Mouse (Mus musculus): ENCODE data around the gene Stk40.

Gene Stk40

DNA sequence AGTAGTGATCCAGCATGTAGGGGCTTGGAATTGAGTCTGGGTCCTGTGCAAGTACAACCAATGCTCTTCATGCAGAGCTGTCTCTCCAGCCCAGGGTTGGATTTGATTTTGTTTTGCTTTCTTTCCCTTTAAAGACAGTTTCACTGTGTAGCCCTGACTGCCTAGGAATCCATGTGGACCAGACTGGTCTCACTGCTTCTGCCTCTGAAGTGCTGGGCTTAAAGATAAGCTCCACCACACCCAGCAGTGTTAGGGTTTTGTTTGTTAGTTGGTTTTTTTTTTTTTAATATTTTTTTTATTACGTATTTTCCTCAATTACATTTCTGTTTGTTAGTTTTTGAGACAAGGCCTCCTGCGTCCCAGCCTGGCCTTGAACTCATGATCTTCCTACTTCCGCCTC is 4.4 kb upstream of the Stk40 start:
- no peak for DNase-seq

DNA sequence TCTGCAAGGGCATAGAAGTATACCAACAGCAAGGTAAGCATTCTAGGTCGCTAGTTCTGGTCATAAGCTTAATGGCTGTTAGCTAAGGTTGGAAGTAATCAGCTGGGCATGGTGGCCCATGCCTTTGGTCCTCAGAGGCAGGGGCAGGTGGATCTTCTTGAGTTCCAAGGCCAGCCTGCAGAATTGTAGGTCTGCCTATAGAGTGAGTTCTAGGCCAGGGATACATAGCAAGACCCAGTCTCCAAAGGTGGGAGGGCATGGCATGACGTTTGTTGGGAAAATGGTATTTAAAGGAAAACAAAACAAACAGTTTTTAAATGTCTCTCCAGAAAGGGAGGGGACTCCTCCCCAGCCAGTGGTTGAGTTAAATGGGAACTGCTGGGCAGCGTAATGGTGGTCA is 3.0 kb upstream of the Stk40 start:
- no peak for DNase-seq

DNA sequence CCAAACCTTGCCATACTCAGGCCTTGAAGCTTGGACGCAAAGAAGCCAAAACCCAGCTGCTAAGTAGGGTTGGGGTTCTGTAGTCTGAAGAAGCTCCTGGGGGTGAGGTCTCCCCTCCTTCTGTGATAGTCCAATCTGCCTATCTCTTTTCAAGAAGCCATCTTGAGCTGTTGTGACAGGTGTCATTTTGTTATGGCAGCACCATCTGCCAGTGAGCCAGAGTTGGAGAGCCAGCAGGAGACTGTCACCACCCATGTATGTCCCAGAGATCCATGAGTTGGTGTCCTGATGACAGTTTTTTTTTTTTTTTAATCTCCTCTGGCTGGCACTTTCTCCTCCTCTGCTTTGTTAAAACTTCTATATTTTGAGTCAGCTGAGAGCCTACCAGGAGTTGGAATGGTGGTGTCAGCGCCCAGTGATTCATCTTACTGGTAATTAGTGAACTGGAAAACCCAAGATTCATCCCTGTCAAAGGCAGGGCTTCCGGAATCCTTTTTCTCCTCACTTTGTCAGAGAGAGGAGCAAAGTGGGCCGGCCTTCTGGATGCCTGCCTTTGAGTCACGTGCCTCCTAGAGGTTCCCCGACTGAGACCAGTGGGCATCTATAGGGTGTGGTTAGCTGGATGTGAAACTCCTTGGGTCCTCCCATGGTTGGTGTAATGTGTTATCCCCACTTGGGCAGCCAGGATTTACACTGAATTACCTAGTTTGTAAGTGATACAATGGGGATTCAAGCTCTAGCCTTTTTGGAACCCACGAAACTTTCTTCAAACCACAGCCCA is 1.5 kb upstream of the Stk40 start:
- peak; percentile 45 to 57 for DNase-seq

DNA sequence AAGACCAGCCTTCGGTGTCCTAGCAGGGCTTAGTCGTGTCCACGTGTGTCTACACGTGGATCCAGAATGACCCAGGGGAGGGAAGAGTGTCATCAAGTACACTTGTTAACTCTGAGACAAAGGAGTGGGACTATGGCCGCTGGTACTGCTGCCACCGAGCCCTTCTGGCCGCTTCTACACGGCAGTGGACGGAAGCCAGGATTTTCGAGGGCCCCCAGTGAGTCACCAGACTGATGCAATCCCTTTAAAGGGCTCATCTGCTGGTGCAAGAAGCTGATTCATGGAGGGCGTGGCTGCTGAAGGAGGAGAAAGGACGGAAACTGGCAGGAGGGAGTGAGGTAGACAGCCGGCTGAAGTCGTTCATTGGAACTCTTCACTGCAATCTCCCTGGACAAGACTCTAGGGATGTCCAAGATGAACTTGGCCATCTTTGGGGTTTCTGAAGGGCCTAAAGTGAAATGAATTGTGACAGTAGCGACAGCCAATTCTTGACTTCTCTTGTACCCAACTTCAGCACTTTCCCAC is 638 bp upstream of the Stk40 start:
- DNase-seq: peak; percentile 77 to 87

DNA sequence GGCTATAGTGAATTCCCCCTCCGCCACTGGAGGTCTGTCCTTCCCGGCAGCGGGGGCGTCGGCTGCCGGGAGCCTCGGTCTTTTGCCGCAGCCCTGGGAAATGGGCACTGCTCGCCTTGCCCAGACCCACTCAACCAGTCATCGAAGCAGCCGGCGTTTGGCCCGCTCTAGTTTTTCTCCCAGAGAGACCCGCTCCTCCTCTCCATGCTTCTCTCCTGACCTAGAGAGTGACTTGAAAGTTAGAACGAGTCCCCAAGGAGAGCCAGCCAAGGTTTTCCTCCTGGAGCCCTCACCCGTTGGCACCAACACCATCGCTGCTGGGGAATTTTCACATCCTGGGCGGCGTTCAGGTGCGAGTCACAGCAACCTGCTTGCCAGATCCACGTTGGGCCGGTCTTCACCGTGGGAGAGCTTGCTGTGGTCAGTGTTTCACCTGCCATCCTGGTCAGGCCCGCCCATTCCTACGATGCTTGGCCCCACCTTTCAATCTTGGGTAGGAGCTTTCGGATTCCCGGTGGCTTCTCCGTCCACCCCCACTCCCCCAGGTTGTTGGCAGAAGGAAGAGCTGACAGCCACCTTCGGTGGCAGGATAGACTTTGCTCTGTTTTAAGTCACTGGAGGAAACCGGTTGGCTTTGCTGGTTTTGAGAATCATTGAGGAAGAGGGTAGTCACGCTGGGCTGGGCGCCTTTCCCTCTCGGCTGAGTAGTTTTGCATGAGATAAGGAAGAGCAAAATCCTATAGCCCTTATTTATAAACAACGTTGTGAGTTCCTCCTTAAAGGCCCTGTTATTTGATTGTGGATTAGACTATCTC is 711 bp downstream of the Stk40 start:
- DNase-seq: peak; percentile 57 to 76

DNA sequence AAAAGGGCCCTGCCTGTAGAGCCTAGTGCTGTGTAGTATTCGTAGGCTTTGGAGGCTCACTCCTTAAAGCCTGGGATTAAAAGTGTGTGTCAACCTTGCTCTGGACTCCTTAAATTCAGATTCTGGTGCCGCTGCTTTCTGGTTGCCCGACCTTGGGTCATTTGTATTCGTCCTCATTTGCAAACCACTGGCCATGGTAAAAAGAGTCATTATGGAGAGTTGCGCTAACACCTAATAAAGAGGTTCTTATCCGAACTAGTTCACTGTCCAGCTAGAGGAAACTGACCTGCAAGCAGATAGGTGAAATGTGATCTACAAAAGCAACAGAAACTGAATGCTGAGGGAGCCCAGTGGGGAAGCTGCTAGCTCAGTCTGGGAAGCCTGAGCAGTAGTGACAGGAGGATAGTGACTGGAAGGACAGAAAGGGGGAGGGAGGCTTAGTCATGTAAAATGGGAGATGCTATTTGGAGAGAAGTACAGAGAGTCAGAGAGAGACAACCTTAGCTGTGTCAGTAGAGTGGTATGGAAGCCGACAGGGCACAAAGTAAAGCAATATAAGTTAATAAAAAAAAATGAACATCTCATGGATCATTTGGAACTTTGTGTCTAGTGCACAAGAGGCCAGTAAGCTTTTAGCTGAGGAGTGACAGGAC is 1.5 kb downstream of the Stk40 start:
- no peak for DNase-seq

DNA sequence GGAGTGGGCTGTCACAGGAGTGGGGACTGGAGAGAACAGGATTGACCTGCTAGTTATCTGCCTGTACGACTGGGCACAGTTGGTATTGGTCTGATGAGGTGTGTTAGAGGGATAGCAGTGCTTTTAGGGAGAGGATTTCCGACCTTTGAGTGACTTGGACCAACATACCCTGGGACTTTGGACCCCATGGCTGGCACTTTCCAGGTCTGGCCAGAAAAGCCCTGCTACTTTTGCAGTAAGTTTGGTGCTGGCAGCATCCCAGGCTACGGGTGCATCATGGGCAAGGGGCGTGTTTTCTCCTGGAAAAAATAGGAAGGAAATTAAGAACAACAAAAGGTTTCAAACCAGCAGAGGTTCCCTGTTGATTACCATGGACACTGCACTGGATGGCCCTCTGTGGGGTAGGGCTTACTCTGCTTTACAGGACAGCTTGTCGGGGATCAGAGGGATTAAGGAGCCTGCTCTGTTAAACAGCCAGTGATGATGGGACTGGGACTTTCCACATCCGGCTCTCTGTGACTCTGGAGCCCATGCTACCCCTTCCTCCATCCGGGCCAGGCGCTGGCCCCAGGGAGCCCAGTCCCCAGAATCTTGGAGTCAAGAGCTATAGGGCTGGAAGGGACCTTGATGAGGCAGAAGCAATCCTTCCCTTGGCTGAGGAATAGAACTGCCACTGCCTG is 4.4 kb downstream of the Stk40 start:
- DNase-seq: peak; percentile 59 to 77

DNA sequence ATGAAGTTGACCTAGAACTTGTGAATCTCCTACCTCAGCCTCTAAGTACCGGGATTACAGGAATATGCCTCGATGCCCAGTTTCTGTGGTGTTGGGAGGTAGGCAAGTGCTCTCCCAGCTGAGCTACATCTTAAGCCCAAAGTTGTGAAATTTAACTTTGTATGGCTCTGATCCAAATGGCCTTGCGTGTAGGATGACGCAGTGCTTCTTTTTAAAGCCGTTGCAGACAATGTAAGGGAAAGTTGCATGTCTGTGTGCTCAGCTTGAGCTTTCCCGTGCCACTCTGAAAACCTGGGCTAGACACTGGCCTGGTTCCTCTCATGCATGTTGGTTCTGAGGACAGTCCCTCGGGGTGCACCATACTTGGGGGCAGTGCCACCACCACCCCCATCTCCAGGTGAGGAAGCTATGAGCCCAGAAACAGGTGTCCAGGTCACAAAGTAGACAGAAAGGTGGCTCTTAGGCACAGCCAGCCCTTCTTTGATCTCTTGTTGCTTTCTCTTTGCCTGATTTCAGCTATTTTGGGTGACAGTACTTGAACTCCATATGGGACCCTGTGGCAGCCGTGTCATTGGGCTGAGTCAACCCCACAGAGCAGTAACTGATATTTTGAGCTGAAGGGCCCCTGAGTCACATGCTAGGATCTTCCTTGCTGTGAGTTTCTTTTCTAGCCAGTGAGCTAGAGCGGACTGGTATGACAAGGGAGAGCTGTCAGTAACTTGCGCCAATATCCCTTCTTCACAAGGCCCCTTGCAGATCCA is 6.0 kb downstream of the Stk40 start:
- DNase-seq: no peak

DNA sequence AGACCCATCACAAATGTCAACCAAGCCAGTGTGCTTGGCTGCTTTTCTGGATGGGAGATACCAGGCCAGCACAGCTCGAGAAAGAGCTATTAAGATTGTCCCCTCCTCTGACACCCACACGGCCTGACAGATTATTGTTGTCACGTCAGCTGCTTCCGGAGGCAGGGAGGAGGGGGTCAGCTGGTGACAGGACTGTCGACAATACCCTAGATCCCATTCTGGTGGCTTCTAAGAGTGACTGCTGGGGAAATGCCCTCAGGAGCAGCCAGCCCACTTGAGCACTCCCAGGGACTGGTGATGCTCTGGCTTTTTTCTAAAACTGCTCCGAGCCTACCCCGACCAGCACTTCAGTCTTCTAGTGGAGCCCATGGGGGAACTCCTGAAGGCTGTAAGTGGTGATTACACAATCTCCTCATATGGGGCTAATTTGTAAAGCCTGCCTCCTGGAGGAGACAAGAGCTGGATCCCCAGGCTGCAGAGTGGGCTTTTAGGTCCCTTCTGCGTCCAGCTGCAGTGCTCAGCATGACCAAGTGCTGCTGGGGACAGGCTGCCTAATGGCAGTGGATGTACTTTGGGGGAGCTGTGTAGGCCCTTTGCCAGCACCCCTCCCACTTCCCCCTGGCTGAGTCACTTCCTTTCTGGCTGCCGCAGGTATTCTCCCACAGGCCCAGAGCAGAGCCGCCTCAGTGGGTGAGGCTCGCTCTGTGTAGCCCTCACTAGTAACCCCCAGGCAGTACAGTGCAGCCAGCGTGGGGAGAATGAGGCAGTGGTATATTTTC is 6.8 kb downstream of the Stk40 start:
- DNase-seq: peak; percentile 79 to 87

DNA sequence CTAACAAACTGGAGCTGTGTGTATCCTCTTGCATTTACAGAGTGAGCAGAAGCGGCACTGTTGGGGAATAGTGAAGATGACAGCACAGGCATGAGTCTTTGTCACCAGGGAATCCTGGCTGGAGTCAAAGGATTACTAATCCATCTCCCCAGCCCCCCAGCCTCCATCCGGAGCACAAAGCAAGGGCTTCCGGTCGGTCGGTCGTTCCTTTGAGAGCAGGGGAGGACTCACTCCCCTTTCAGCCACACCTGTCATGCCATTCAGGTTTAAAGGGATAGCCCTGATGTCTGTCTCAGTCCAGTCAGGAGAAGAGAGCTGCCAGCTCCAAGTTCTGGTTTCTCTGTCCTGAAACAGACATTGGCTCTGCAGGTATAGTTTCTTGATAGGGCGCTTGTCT is 7.4 kb downstream of the Stk40 start:
- DNase-seq: peak; percentile 54 to 68

DNA sequence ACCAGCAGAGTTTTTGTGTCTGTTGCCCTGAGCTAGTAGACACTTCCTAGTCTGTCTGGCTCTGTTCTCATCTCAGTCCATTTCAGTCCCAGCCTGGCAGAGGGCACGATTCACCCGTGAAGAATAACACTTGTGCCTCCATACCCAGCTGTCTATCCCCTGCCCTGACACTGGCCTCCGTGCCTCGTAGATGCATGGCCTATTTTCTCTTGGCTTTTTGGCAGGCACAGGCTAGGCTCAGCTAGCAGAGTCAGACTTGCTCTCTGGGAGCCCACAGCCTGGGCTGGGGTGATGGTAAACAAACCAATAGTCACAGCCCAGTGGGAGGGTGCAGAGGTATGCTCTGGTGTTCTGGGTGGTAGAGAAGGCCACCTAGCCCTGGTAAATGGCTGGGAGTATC is 9.5 kb downstream of the Stk40 start:
- no peak for DNase-seq

DNA sequence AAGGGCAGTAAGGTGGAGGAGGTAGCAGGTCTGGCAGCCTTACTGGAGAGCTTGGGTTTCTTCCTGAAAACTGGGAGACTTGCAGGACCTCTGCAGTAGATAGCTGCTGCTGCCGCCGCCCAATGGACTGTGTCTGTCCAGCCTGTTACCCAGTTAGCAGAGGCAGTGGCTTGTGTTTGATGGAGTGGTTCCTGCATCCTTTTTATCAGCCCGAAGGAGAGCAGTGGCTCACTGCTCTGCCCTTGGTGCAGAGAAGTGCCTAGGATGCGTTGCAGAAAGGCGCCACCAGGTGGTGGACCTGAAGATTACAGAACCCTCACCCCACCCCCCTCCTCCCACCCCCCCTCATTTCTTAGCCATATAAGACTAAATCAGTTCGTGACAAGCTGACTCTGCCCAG is 10.2 kb downstream of the Stk40 start:
- peak; percentile 77 to 80 for DNase-seq

DNA sequence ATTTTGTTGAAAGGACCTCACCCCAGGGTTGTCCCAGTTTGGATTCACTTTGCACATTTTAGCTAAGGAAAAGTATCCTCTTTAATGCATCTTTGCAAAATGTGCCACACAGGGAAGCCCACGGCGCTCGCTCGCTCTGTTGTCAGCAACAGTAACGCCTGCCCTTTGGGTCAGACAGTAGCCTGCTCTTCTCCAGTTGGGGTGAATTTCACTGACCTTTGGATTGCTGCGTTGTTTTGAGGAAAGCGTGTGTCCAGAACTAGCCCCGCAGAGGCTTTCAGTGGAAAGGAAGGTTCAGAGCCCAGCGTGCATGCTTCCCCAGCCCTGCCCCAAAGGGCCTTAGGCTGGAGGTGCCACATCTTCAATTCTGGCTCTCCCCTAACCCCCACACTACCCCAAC is 11.7 kb downstream of the Stk40 start:
- DNase-seq: no peak

DNA sequence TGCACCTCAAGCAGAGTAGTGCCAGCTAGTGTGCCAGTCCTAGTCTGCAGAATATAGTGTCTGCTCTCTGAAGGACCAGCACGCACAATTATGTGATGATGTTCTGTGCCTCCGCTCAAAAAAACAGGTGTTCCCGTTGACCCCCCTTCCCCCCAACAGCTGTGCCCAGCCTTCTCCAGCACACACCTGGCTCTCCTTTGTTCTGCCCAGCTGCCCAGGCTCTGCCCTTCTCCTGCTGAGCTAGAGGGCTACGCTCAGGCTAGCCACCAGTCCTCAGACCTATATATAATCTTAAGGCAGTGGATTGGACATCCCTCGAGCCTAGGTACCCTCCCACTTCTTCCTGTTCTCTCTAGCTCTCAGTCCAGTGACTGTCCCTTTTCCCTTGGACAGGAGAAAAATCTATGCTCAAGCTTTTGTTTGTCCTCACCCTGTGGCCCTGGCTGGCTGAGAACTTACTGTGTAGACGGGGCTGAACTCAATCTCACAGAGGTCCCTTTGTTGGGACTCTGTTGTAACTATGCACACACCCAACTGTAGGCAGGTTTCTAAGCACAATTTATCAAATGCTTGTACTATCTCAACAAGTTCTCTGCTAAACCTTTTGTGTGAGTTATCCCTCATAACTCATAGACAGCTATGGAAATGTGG is 12.2 kb downstream of the Stk40 start:
- no peak for DNase-seq

DNA sequence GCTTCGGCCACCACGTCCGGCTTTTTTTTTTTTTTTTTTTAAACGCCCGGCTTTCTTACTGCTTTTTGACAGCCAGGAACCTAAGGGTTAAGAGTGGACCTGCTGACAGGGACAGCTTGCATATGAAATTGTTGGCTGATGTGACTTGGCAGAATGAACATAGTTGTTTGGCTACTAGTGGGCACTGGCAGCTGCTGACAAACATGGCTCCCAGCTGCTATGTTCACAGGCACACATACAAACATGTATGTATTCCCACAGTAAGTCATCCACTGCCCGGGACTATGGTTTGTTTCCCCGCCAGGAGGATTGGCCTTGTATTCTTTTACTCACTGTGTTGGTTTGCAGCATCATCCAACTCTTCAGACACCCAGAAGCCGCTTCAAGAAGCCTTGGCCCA is 13.4 kb downstream of the Stk40 start:
- DNase-seq: no peak

DNA sequence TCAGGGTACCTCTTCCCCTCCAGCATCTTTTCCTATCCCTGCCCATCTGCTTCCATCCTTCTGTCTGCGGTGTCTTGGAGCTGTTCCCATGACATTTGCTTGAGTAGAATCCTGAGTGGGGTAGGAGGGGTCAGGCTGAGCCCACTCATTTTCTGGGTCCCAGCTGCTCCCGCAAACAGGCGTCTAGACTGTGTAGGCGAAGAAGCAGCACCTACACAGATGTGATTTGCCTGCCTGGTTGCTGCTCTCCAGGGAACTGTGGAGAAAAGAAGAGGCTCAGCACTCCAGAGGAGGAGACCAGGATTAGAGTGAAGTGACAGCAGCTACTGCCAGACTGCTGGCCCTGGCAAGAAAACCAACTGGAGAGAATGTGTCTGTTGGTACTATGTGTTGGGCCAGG is 14.9 kb downstream of the Stk40 start:
- no peak for DNase-seq

DNA sequence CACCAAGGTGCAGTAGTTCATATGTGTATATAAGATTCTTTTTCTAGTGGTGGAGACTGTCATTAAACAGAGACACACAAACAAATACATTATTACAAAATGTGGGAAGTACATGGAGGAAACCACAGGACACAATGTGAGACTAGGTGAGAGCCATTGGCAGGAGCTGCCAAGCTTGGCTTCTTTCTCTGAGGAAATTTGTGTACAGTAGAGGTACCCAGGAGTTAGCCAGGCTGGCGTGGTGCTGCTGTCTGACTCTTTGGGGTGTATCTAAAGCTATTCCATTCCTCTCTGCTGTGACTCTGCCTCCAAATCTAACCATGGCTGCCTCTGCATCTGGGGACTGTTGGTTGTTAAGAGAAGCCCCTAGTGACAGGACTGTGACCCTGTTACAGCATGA is 15.3 kb downstream of the Stk40 start:
- DNase-seq: no peak

DNA sequence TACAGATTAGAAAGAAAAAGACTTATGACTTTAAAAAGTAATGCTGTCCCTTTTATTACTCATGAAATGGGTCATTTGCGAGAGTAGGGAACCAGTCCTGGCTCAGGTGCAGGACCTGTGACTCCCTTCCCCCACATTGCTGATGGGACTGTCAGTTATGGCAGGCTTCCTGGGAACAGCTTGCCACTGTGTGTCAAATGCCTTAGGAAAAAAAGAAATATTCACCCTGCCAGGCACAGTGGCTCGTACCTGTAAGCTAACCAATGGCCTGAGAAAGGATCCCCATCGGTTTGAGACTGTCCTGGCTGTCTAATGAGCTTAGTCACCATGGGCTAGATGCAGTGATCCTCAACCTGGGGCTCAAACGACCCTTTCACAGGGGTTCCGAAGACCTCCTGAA is 16.3 kb downstream of the Stk40 start:
- no peak for DNase-seq

DNA sequence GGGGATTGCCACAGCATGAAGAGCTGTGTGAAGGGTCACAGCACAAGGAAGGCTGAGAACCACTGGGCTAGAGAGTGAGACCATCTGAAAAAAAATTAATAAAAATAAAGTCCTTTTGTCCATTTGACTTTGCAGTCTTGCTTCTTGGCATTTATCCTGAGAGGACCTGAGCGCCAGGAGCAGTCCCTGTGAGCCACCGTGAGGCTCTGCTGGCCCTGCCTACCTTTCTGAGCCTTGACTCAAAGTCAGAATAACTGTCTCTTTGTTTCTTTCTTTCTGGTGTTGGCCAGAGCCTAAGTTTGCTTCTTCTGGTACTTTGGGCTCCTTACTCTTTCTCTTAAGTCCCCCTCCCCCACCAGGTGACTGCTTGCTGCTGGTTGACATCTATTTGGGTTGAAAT is 16.7 kb downstream of the Stk40 start:
- DNase-seq: no peak

DNA sequence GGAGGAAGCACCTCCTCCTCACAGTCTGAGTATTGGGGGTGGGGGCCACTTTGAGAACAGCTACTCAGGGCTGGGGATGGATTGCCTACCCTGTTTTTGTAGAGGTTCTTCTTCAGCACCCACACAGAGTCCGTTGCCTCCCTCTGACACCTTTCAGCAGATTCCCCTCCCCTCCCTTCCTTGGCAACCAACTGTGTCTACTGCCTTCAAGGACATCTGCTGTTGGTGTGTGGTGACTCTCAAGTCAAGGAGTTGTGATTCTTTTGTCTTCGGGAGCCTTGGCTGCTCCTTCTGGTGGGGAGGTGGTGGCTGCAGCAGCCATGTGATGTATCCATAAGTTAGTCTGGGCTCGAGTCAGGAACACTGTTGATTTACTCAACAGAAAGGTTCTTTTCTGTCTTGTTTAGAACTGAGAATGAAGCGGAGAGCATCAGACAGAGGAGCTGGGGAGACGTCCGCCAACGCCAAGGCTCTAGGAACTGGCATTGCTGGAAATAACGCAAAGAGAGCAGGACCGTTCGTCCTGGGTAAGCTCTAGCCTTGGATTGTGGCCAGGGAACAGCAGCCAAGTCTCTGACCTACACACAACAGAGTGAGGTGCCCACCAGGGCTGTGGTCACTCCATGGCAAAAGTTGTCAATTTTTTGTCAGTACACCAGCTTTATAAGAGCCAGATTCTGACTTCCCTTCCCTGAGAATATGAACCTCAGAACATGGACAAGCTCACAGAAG is 19.7 kb downstream of the Stk40 start:
- DNase-seq: no peak
